Mouse (Mus musculus) gastrocnemius, postnatal 10 days (tissue): Measurements from ENCODE around the gene Musk. TPM values are rescaled to one million over a fixed set of nuclear protein-coding genes. Genes with fewer than 3 reads are reported as not detected.
"Not testable (repeated sequence)": the region's sequence is repeated elsewhere in the genome, so short reads cannot be mapped to it uniquely, and the experiment has no call there.

Source experiments
- DNase-seq: peaks from one replicate; pipeline ENCODE4 v3.0.0; 2021; ENCODE audit warnings: mixed read lengths
- long read RNA-seq, 2 experiments: library from polyadenylated mRNA; stranded (forward); transcript quantifications; one replicate each; pipeline ENCODE4 v2.0.0; 2021
- total RNA-seq, 2 experiments: library from RNA; stranded (reverse); gene quantifications; 2 replicates each; pipeline ENCODE4 v1.2.3; 2021

Musk gene
- 10 to 100 TPM; 28.5 to 31.2 TPM for total RNA-seq
- long read RNA-seq, experiment 1, partial matches to known transcripts = 2 of 9 reads
- long read RNA-seq, experiment 1, other reads (novel, unspliced or antisense) = 6 of 9 reads
- long read RNA-seq, experiment 2, partial matches to known transcripts = 0 of 5 reads
- long read RNA-seq, experiment 2, other reads (novel, unspliced or antisense) = 4 of 5 reads

DNA sequence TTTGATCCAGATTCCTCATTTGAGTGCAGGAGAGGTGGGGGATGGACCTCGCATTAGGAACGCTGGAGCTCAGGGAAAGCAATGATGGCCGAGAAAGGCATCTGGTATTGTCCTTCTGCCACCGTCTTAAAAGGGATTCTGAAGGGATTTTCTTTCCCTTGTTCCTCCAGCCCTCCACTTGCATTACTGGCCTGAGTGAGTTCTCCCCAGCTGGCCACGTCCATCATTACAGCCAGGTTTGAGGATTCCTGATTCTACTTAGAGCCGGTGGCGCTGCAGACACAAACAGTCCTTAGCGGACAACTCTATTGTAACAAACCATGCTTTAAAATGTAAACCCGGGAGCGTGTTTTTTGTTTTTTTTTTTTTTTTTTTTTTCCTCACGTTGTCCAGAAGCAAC lies at the start of gene Musk:
Gene Musk (plus strand): TSS at position 274 of the 400 bp plus-strand sequence.
- peak; percentile 29 for DNase-seq

DNA sequence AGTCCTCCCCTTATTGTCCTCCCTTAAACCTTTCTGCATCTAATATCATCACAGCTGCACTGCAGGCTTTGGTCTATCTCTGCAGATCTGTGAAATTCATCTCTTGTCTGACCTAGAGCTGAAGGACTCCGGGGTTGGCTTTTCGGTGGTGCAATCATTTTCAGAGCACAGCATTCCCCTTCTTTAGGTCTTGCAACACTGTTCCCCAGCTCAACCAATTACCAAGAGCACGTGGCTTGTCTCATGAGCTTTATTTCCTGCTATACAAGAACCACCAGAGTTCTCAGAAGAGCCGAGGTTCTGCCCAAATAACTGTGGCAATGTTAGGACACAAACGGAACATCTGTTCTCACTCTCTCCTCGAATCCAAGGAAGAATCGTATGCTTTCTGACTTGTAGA lies 45.3 kb upstream of the Musk start:
- no peak for DNase-seq

DNA sequence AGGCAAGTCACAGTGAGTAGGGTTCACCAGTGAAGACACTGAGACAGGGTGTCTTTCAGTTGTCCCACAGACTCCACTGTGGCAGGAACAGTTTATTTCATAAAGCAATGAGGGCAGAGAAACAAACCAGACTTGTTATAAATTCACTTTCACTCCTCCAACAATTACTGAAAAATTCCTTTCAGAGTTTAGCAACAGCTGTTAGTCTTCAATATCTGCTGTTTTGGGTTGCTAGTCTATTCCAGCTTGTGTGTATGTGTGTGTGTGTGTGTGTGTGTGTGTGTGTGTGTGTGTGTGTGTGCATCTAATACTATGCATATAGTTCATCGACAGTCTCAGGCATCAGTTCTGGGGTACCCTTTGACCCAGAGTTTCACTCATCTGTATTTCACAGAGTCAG lies 40.2 kb upstream of the Musk start:
- DNase-seq = no peak

DNA sequence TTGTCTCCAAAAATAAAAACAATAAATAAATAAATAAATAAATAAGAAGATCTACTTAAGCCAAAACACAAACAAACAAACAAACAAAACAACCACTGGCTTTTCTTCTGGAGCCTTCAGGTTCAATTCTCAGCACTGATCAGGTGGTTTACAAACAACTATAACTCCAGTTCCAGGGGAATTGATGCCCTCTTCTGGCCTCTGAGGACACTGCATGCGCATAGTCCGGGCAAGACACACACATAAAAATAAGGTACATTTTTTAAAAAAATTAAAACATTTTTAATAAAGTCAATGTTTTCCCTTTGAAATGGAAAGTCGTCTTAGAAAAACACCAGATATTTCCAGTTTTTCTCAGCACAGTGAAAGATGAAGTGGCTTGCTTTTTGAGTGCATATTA lies 33.4 kb upstream of the Musk start:
- DNase-seq = no peak

DNA sequence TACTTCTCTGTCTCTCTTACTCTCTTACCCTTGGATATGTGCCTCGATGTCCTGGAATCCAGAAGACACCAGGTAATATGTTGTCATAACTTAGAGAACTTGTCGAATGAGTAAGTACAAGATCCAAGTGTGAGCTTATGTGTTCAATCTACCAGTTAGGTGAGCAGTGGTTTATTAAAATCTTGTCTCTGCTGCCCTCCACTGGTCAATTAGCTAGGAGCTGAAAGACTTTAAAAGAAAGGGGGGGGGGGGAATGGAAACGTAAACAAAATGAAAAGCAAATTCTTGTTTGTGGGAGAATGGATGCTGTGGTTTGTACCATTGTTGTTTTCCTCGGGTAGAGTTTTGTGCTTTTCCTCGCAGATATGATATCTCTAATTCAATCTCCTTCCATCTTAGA lies 32.4 kb upstream of the Musk start:
- DNase-seq = peak; percentile 48

DNA sequence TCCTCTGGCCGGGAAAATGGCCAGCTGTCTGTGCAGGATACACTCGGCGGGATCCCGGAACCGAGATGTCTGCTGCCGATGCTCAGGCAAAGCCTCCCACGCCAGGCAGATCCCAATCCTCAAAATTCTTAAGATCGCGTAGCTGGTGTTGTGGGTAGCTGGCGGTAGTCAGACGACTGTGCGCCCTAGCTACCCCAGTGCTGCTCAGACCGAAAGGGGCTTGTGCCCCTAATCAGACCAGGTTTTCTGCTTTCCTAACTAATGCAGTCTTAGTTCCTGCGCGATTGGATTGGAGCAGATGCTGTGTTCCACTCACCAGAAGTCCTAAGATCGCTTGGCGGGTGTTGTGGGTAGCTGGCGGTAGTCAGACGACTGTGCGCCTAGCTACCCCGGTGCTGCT lies 25.0 kb upstream of the Musk start:
- DNase-seq = not testable (repeated sequence)

DNA sequence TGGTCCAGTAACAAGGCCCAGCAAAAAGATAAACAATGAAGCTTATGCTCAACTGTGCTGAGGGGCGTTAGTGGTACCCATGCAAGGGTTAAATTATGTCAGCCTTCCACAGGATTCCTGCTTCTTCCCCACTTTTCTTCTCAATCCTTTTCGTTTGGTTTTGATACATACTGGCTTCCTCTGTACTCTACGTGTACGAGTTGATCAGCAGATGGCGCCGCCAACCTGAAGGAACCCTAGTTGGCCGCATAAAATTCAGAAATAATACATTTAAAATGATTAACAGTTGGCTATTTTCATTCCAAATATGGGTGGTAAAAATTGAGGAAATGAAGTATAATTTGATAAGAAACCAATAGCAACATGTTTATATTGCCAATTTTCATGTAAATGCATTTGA lies 19.5 kb upstream of the Musk start:
- peak; percentile 60 for DNase-seq

DNA sequence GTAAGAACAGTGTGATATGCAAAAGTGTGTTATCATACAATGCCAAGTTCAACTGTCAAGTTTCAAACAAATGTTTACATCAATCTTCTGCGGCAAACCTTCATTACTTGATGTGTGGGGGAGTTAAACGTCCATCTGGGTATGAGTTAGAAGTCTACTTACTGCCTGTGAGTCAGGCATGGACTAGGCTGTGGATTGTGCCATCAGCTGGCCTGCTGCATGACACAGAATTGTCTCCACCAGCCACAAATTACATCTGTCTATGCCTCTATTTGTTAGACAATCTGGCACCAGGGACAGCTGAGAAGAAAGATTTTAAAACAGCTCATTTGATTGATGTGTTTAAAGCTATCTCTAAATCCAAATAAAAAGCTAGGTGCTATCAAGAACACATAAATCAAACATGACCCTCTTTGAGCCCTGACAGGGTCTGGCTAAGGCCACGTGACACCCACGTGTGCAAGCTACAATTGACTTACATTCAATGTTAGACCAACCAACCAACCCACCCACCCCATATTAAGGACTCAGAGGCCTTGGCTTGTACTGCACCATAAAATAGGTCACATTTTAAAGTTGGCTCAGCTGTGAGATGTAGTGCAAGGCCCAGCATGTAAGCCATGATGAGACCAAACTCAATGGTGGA lies 16.7 kb upstream of the Musk start:
- DNase-seq = no peak

DNA sequence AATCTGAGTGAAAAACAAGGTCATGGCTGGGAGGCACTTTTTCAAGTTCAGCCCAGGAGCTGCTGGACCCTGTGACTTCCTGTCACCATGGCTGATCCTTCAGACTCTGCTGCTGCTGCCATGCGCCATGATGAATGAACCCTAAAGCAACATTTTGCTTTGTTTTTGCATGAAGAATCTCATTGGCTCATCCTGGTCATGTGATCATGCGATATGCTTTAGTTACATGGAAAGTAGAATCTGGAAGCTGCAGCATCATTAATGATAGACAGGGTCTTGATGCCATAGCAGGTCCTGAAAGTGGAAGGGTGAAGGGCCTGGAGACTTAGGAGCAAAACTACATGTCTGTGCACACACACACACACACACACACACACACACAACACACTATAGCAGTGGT lies 15.8 kb upstream of the Musk start:
- DNase-seq = no peak

DNA sequence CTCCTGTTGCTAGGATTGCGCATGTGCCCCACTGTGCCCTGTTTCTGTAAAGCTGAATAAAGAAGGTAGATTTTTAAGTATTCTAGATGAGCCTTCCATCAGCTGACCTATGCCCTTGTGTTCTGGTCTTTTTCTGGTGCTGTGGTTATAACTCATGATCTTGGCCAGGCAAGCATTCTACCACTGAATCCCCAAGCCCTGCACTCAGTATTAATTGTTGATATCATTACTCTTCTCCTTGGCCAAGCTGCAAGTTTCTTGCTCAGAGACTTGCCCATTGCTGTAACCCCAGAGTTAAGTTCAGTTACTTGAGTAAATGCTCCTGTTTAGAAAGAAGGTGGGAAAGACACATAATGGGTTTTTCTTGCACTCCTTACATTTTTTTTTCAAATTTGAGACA lies 14.8 kb upstream of the Musk start:
- DNase-seq = no peak

DNA sequence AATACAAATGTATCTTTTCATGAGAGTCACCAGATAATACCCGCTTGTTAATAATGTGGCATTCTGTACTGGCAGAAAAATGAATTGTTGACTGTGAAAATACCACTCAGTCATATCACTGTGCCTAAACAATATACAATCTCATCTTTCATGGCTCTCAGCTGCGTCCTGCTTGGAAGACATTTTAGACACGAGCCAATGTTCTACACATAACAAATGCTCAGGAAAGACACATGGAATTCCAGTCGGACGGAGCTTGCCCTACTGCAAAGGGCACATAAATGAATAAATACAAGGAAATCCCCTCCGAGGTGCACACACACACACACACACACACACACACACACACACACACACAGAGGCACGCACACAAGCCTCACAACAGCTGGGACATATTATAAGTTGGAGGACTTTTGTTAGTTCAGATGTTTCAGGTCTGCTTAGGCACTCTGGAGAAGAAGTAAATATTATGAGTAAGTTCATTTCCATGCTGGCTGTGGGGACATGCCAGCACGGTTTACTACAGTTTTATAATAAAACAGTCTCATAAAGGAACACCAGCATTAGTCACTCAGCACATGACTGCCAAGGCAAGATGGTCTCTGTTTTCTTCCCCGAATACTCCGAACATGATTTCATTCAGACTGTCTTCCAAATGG lies 14.1 kb upstream of the Musk start:
- DNase-seq = no peak

DNA sequence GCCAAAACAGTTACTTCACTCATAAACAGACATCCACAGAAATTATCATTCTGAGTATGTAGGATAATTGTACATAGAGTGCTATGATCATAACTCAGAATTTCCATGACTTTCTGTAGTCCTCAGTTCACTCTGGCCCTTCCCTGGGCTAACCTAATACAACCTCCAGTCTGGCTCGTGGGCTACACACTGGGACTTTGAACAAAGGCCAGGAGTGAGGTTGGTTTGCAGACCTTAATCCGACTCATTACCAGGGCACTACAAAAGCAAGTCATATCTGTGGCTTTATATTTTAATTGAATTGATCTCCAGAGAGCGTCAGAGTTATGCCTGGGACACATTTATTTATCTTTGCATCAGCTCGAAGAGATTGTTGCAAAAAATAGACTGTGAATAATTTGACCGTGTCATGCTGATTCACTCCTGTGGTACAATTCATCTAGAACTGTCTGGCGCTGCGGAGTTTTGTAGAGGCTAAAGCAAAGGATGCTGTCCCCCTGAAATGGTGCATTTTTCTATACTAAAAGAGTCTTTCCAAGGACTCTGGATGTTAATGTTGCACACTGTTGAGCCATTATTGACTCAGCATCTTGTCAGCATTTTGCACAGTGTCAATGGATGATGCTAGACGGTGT lies 10.4 kb upstream of the Musk start:
- no peak for DNase-seq

DNA sequence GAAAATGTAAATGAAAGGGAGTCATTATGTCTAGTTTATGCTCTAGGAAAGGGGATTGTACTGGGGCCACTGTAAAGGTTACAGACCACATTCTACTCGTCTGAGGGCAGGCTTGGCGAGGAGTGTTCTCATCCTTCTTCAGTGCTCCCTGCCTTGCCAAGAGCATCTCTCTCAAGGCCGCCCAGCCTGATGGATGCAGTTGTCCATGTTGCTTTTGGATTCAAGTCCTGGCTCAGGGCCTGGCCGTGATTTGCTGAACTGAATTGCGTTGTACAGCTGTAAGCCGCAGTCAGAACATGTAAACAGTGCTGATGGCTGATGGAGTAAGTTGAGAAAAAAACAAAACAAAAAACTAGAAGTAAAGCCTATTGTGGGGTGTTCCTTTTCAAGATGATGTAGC lies 7.4 kb upstream of the Musk start:
- peak; percentile 19 for DNase-seq

DNA sequence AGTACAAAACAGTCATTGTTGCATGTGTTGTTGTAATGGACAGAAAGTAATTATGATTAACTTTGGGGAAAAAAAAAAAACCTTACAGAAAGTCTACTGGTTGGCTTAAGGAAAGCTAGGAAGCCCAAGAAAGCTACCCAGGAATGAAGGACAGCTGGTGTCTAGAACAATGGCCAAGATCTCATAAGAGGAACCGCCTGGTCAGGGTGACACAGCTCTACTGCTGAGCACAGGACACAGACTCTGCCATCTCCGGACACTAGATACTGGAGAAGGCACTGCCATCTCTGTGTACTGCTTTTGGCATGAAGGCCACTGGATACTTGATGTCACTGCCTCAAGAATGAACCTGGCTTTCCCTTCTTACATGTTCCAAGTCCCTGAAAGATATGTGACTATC lies 5.6 kb upstream of the Musk start:
- DNase-seq = no peak

DNA sequence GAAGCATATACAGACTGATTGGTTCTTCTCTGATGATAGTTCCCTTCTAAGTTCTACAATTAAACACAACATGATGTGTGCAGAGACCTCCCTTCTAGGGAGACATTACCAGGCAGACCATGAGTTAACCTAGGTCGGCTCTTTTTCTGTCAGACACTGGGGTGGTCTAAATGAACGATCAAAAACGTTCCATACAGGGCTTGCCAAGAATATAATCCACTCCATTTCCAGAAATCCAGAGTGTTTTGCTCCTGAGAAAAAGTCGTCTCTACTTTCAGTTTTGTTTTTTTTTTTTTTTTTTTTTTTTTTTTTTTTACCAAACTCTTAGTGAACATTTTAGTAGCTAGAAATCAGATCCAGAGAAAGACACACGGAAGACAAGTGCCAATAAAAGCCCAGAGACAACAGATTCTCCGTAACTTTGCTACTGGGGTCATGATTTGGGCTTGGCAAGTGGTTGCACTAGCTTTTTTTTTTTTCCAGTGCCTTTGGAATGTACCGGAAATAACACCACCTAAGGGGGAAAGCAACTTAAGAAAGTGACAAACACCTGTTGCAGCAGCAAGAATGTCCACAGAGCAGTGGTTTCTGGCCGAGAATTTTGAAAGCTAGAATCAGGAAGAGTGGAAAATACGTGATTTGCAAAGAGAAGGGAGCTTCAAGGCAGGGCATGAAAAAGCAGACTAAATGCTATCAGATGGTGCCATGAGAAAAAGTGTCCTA lies 769 bp downstream of the Musk start:
- DNase-seq = no peak

DNA sequence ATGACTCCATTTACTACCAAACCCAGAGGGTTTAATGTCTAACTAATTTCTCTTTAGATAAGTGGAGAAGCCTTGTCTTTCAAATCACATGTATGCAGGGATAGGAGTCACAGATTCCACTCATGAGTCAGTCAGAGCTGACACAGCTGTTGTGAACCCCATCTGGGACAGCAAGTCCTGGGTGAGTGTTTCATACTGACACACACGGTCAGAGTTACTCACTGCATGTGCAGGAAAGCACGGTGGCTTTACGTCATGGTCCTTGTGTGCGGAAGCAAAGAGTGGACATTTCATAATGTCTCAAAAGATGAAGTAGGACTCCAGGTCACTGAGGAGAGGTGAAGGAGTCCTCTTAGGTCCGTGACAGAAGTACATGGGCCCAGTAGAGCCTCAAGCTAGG lies 3.0 kb downstream of the Musk start:
- no peak for DNase-seq

DNA sequence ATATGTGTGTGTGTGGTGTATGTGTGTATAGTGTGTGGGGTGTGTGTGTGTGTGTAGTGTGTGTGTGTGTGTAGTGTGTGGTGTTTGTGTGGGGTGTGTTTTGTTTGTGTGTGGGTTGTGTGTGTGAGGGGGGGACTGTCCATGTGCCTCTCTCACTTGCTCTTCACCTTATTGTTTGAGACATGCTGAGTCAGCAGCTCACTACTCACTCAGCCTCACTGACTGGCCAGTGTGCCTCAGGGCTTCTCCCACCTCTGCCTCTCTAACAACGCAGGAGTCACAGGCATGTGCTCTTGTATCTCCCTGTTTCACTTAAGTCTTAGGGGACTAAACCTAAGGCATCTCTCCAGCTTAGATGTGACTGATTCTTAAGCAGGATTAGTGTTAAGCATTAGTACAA lies 6.1 kb downstream of the Musk start:
- no peak for DNase-seq

DNA sequence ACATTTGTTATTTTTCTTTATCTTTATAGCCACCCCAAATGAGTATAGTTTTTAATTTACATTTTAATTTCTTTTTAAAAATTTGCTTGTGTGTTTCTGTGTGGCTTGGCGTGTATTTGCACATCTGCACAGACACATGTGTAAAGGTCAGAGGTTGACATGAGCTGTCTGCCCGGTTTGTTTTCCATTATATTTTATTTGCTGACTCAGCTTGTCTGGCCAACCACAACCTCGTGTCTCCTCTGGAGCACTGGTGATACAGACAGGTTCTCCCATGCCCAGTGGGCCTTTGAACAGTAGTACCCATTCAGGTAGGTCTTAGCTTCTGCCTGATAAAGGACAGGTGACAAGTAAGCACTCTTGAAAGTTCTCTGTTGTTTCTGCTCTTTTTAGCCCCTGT lies 7.3 kb downstream of the Musk start:
- DNase-seq = no peak

DNA sequence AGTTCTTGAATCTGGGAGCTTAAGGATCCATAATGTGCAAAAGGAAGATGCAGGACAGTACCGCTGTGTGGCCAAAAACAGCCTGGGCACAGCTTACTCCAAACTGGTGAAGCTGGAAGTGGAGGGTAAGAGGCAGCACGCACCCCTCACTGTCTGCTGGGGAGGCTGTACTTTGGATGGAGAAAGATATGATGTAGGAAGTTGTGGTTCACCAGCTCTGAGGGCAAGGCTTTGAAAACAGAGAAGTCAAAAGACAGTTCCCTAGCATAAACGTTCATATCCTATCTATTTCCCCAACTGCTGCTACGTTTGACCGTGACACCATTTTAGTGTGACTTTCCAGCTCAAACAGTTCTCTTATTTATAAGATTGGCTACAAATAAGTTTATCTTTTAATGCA lies 18.1 kb downstream of the Musk start:
- DNase-seq = no peak

DNA sequence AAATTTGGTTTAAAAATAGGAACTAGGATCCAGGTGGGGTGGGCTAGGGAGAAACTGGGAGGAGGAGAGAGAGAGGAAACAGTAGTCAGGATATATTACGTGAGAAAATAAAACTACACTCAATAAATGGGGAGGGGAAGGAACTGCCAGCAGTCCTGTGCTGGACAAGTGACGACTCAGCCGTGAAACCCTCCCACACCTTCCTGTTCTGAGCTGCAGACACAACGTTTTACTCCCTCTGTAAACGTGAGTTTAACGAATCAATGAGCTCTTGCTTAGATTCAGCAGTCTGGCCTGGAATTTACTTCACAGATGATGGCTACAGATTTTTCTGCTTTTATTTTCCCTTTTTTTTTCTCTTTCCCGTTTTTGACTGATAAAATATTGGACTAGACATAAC lies 18.8 kb downstream of the Musk start:
- DNase-seq = no peak

DNA sequence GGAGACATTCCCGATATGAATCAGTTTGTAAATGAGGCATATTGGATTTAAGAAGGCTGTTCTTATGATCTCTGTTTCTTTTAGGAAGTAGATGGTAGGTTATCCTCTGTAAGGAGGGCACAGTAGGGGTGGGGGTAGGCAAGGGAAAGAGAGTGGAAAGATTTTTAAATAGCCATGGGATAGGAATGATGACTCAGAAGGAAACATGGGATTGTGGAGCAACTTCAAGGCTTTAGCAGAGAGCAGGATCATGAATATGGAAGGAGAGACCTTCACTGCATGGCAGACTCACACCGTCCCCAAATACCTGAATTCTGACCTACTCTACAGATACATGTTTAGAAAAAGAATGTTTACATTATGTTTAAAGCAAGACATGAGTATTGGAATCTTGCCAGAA lies 21.7 kb downstream of the Musk start:
- DNase-seq = no peak

DNA sequence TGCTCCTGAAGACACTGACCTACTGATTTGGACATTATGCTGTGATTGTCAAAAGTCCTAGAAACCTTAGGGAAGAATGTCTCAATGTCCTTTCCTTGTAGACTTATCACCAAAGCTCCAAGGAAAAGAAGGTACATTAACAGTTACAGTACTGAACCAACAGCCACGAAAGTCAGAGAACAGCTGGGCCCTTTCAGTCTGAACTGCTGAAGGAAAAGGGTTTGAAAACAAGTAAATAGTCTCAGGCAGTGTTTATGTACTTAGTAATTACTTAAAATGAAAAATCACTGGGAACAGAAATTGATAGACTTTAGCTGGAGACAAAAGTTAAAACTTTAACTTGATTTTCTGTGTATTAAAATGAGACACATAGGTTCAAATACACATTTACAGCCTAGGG lies 27.6 kb downstream of the Musk start:
- no peak for DNase-seq

DNA sequence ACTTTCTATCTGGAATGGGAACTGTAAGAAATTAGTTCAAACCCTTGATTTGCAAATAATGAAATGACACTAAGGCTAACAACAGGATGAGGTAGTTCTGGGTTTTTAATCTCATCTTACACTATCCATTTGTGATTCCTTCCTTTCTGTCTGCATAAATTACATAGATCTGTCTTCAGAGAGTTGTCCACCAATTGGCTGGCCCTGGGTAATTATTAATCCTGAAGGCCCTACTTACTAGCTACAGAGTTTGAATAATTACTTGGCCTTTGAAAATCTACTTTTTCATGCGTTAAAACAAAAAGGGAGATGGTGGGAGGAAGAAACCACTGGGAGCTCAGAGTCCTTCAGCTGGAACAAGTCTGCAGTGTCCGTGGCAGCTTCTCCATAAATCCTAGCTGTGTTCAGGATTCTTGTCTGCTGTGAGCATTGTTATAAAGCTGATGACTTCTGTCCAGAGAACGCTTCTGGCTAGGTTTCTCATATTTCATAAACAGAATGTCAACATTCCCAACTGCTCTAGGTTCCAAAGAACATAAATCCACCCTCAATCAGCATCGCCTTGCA lies 29.3 kb downstream of the Musk start:
- no peak for DNase-seq
